Mouse (Mus musculus) layer of hippocampus, adult 11-12 months (tissue): ENCODE results near the gene Frmd4a.

ENCODE experiments used
- DNase-seq: peaks from one replicate; pipeline ENCODE4 v3.0.0; 2022; ENCODE audit warnings: low spot score

The Frmd4a gene

GRCm38 (mm10) chr2:4137493-4137892 is 120.0 kb downstream of the Frmd4a start:
- no peak for DNase-seq

GRCm38 (mm10) chr2:4142221-4142950 is 124.9 kb downstream of the Frmd4a start:
- no peak for DNase-seq

GRCm38 (mm10) chr2:4144424-4144823 is 126.9 kb downstream of the Frmd4a start:
- no peak for DNase-seq

GRCm38 (mm10) chr2:4152521-4153040 is 135.1 kb downstream of the Frmd4a start:
- no peak for DNase-seq

- DNase-seq = peak; percentile 19
These were observed 135.7 kb downstream of the Frmd4a start for GRCm38 (mm10) chr2:4153131-4153631.

GRCm38 (mm10) chr2:4154036-4154653 is 136.6 kb downstream of the Frmd4a start:
- DNase-seq = no peak

- DNase-seq = no peak
These were observed 137.1 kb downstream of the Frmd4a start for GRCm38 (mm10) chr2:4154654-4155047.

- DNase-seq = no peak
These were observed 137.9 kb downstream of the Frmd4a start for GRCm38 (mm10) chr2:4155406-4155805.

- DNase-seq = no peak
These were observed 139.0 kb downstream of the Frmd4a start for GRCm38 (mm10) chr2:4156511-4156910.

- DNase-seq = no peak
These were observed 139.9 kb downstream of the Frmd4a start for GRCm38 (mm10) chr2:4157396-4157795.

GRCm38 (mm10) chr2:4159574-4160203 is 142.2 kb downstream of the Frmd4a start:
- DNase-seq = no peak

- DNase-seq = no peak
These were observed 148.7 kb downstream of the Frmd4a start for GRCm38 (mm10) chr2:4166191-4166590.

- DNase-seq = no peak
These were observed 149.6 kb downstream of the Frmd4a start for GRCm38 (mm10) chr2:4167131-4167530.

GRCm38 (mm10) chr2:4169726-4170125 is 152.2 kb downstream of the Frmd4a start:
- no peak for DNase-seq

- no peak for DNase-seq
These were observed 152.7 kb downstream of the Frmd4a start for GRCm38 (mm10) chr2:4170189-4170588.

GRCm38 (mm10) chr2:4184991-4185390 is 167.5 kb downstream of the Frmd4a start:
- no peak for DNase-seq

GRCm38 (mm10) chr2:4187521-4187920 is 170.0 kb downstream of the Frmd4a start:
- peak; percentile 31 for DNase-seq

- no peak for DNase-seq
These were observed 170.8 kb downstream of the Frmd4a start for GRCm38 (mm10) chr2:4188303-4188702.

- DNase-seq = no peak
These were observed 172.8 kb downstream of the Frmd4a start for GRCm38 (mm10) chr2:4190345-4190744.

GRCm38 (mm10) chr2:4190995-4191394 is 173.5 kb downstream of the Frmd4a start:
- DNase-seq = no peak

- no peak for DNase-seq
These were observed 175.7 kb downstream of the Frmd4a start for GRCm38 (mm10) chr2:4193206-4193605.

GRCm38 (mm10) chr2:4194324-4195014 is 177.0 kb downstream of the Frmd4a start:
- DNase-seq = no peak
